Mouse (Mus musculus) forebrain, embryonic 13.5 days (tissue): ENCODE measurements around the gene Kif3a. TPM values are rescaled to one million over a fixed set of nuclear protein-coding genes. Genes with fewer than 3 reads are reported as not detected.

Source experiments
- ATAC-seq: fragments of 200-750 bp; cut with Nextera tagmentation; 2 replicates; pipeline ENCODE4 v1.8.0; 2017
- H3K27ac ChIP-seq: fragments of 300-500 bp; sonication (generic); 2 replicates; pipeline ENCODE4 v1.5.1; 2015; ENCODE audit warnings: inconsistent platforms, mild to moderate bottlenecking, moderate library complexity
- H3K27me3 ChIP-seq: fragments of 300-500 bp; sonication (generic); 2 replicates; pipeline ENCODE4 v1.6.1; 2015; ENCODE audit warnings: mild to moderate bottlenecking, inconsistent platforms
- H3K36me3 ChIP-seq: fragments of 300-500 bp; sonication (generic); 2 replicates; pipeline ENCODE4 v1.6.1; 2015; ENCODE audit warnings: mild to moderate bottlenecking, inconsistent platforms; ENCODE audit not compliant: poor library complexity, severe bottlenecking
- H3K4me1 ChIP-seq: fragments of 300-500 bp; sonication (generic); 2 replicates; pipeline ENCODE4 v1.6.1; 2015; ENCODE audit warnings: inconsistent platforms
- H3K4me2 ChIP-seq: fragments of 300-500 bp; sonication (generic); 2 replicates; pipeline ENCODE4 v1.6.1; 2015; ENCODE audit warnings: inconsistent platforms, mild to moderate bottlenecking, moderate library complexity
- H3K4me3 ChIP-seq: fragments of 300-500 bp; sonication (generic); 2 replicates; pipeline ENCODE4 v1.5.1; 2015; ENCODE audit warnings: mild to moderate bottlenecking, inconsistent platforms
- H3K9ac ChIP-seq: fragments of 300-500 bp; sonication (generic); 2 replicates; pipeline ENCODE4 v1.6.1; 2015; ENCODE audit warnings: mild to moderate bottlenecking, inconsistent platforms
- H3K9me3 ChIP-seq: fragments of 300-500 bp; sonication (generic); replicated peaks from 2 replicates; pipeline ENCODE4 v1.6.1; 2016; ENCODE audit warnings: inconsistent platforms
- WGBS: fragments of 180-500 bp; shearing (Covaris S2); methylation state at CpG from one replicate; pipeline ENCODE4 v1.1.7; 2015; 5-methylcytosine and 5-hydroxymethylcytosine counted together
- polyA plus RNA-seq: library from polyadenylated mRNA; unstranded; fragments of >200 nt; fragmentation: Nextera tagmentation; extraction: Ambion mirVana; gene quantifications from 2 replicates; pipeline ENCODE4 v1.2.1, GENCODE M21; 2015

Kif3a gene
- polyA plus RNA-seq, 1 experiment from 2014 or later = 199 TPM

GRCm38 (mm10) chr11:53525461-53525860 is 41.7 kb upstream of the Kif3a start:
- H3K4me3 ChIP-seq = no peak overlapping the region
- no peak for ATAC-seq
- no peaks in the 10 kb centered on the region for H3K9me3 ChIP-seq
- no peak overlapping the region for H3K27ac ChIP-seq
- no peak overlapping the region for H3K9ac ChIP-seq
- H3K4me2 ChIP-seq = no peak overlapping the region
- WGBS = 41% methylated on average over 4 of the region's 4 CpGs
- no peaks in the 10 kb centered on the region for H3K27me3 ChIP-seq
- peaks cover 53% of the 10 kb centered on the region for H3K4me1 ChIP-seq
- H3K36me3 ChIP-seq = no peaks in the 10 kb centered on the region

- ATAC-seq = no peak
- 82% methylated on average over 9 of the region's 9 CpGs for WGBS
Measured at GRCm38 (mm10) chr11:53528397-53529252, 38.6 kb upstream of the Kif3a start.

GRCm38 (mm10) chr11:53529253-53529557 is 38.0 kb upstream of the Kif3a start:
- no peak for ATAC-seq
- Histone ChIP-seq H3K4me3 (no peak overlapping the region), H3K9me3 (no peaks in the 10 kb centered on the region), H3K9ac (no peak overlapping the region), H3K4me2 (no peak overlapping the region), H3K36me3 (peaks cover 12% of the 10 kb centered on the region), H3K4me1 (peaks cover 22% of the 10 kb centered on the region; the same call in 1 of the 2 replicates), H3K27ac (no peak overlapping the region), H3K27me3 (no peaks in the 10 kb centered on the region)
- 80% methylated on average over 6 of the region's 6 CpGs for WGBS

More at GRCm38 (mm10) chr11:53528397-53529252, 38.6 kb upstream of the Kif3a start:
- H3K4me3 ChIP-seq = no peak overlapping the region
- H3K27me3 ChIP-seq = no peaks in the 10 kb centered on the region
- H3K4me1 ChIP-seq = peaks cover 28% of the 10 kb centered on the region
- no peak overlapping the region for H3K4me2 ChIP-seq
- no peak overlapping the region for H3K9ac ChIP-seq
- no peak overlapping the region for H3K27ac ChIP-seq
- H3K9me3 ChIP-seq = no peaks in the 10 kb centered on the region
- peaks cover 7% of the 10 kb centered on the region for H3K36me3 ChIP-seq

GRCm38 (mm10) chr11:53530001-53530400 is 37.2 kb upstream of the Kif3a start:
- ATAC-seq = no peak
- peaks cover 22% of the 10 kb centered on the region; the same call in 1 of the 2 replicates for H3K4me1 ChIP-seq
- no peak overlapping the region for H3K4me2 ChIP-seq
- no peaks in the 10 kb centered on the region for H3K9me3 ChIP-seq
- H3K27ac ChIP-seq = no peak overlapping the region
- H3K9ac ChIP-seq = no peak overlapping the region
- 88% methylated on average over 9 of the region's 9 CpGs for WGBS
- no peak overlapping the region for H3K4me3 ChIP-seq
- no peaks in the 10 kb centered on the region for H3K27me3 ChIP-seq
- H3K36me3 ChIP-seq = peaks cover 20% of the 10 kb centered on the region

GRCm38 (mm10) chr11:53531578-53532230 is 35.5 kb upstream of the Kif3a start:
- no peaks in the 10 kb centered on the region for H3K27me3 ChIP-seq
- H3K4me3 ChIP-seq = no peak overlapping the region
- no peak overlapping the region for H3K9ac ChIP-seq
- no peak for ATAC-seq
- H3K4me1 ChIP-seq = peaks cover 12% of the 10 kb centered on the region; the same call in 1 of the 2 replicates
- WGBS = 92% methylated on average over 10 of the region's 10 CpGs
- H3K4me2 ChIP-seq = no peak overlapping the region
- no peaks in the 10 kb centered on the region for H3K9me3 ChIP-seq
- no peak overlapping the region for H3K27ac ChIP-seq
- peaks cover 37% of the 10 kb centered on the region for H3K36me3 ChIP-seq

GRCm38 (mm10) chr11:53532231-53532620 is 35.0 kb upstream of the Kif3a start:
- H3K4me3 ChIP-seq = no peak overlapping the region
- no peak for ATAC-seq
- no peaks in the 10 kb centered on the region for H3K9me3 ChIP-seq
- WGBS = 96% methylated on average over 1 of the region's 1 CpGs
- H3K27ac ChIP-seq = no peak overlapping the region
- H3K4me1 ChIP-seq = peaks cover 12% of the 10 kb centered on the region; the same call in 1 of the 2 replicates
- no peak overlapping the region for H3K4me2 ChIP-seq
- H3K36me3 ChIP-seq = peaks cover 43% of the 10 kb centered on the region
- no peak overlapping the region for H3K9ac ChIP-seq
- H3K27me3 ChIP-seq = no peaks in the 10 kb centered on the region

GRCm38 (mm10) chr11:53539002-53539491 is 28.1 kb upstream of the Kif3a start:
- H3K9me3 ChIP-seq = no peaks in the 10 kb centered on the region
- no peaks in the 10 kb centered on the region for H3K4me1 ChIP-seq
- H3K4me2 ChIP-seq = no peak overlapping the region
- WGBS = 77% methylated on average over 15 of the region's 15 CpGs
- no peak overlapping the region for H3K27ac ChIP-seq
- H3K4me3 ChIP-seq = no peak overlapping the region
- H3K27me3 ChIP-seq = no peaks in the 10 kb centered on the region
- H3K9ac ChIP-seq = no peak overlapping the region
- H3K36me3 ChIP-seq = peaks cover 61% of the 10 kb centered on the region
- ATAC-seq = no peak

GRCm38 (mm10) chr11:53540394-53540793 is 26.8 kb upstream of the Kif3a start:
- no peak overlapping the region for H3K4me2 ChIP-seq
- H3K4me1 ChIP-seq = no peaks in the 10 kb centered on the region
- H3K4me3 ChIP-seq = no peak overlapping the region
- no peak overlapping the region for H3K9ac ChIP-seq
- H3K36me3 ChIP-seq = peaks cover 47% of the 10 kb centered on the region
- no peaks in the 10 kb centered on the region for H3K27me3 ChIP-seq
- WGBS = 88% methylated on average over 3 of the region's 3 CpGs
- no peaks in the 10 kb centered on the region for H3K9me3 ChIP-seq
- H3K27ac ChIP-seq = no peak overlapping the region
- ATAC-seq = no peak

- Histone ChIP-seq H3K4me2 (no peak overlapping the region), H3K9ac (no peak overlapping the region), H3K4me3 (no peak overlapping the region), H3K27me3 (no peaks in the 10 kb centered on the region), H3K36me3 (peaks cover 39% of the 10 kb centered on the region), H3K27ac (no peak overlapping the region), H3K9me3 (no peaks in the 10 kb centered on the region), H3K4me1 (peaks cover 2% of the 10 kb centered on the region; the same call in 1 of the 2 replicates)
- no peak for ATAC-seq
- 85% methylated on average over 11 of the region's 11 CpGs for WGBS
Measured at GRCm38 (mm10) chr11:53541222-53541621, 26.0 kb upstream of the Kif3a start.

GRCm38 (mm10) chr11:53543021-53543420 is 24.2 kb upstream of the Kif3a start:
- H3K36me3 ChIP-seq = peaks cover 22% of the 10 kb centered on the region
- H3K9me3 ChIP-seq = no peaks in the 10 kb centered on the region
- H3K4me3 ChIP-seq = no peak overlapping the region
- H3K9ac ChIP-seq = no peak overlapping the region
- peaks cover 6% of the 10 kb centered on the region; the same call in 1 of the 2 replicates for H3K4me1 ChIP-seq
- H3K27ac ChIP-seq = no peak overlapping the region
- no peak for ATAC-seq
- WGBS = 84% methylated on average over 7 of the region's 7 CpGs
- no peaks in the 10 kb centered on the region for H3K27me3 ChIP-seq
- no peak overlapping the region for H3K4me2 ChIP-seq

GRCm38 (mm10) chr11:53546271-53546670 is 20.9 kb upstream of the Kif3a start:
- H3K27me3 ChIP-seq = no peaks in the 10 kb centered on the region
- peaks cover 8% of the 10 kb centered on the region for H3K36me3 ChIP-seq
- peaks cover 6% of the 10 kb centered on the region; the same call in 1 of the 2 replicates for H3K4me1 ChIP-seq
- no peak for ATAC-seq
- no peak overlapping the region for H3K4me2 ChIP-seq
- H3K9ac ChIP-seq = no peak overlapping the region
- no peaks in the 10 kb centered on the region for H3K9me3 ChIP-seq
- 60% methylated on average over 6 of the region's 6 CpGs for WGBS
- no peak overlapping the region for H3K27ac ChIP-seq
- no peak overlapping the region for H3K4me3 ChIP-seq

GRCm38 (mm10) chr11:53547566-53547965 is 19.6 kb upstream of the Kif3a start:
- Histone ChIP-seq H3K4me3 (no peak overlapping the region), H3K4me1 (peaks cover 6% of the 10 kb centered on the region; the same call in 1 of the 2 replicates), H3K36me3 (no peaks in the 10 kb centered on the region), H3K27me3 (no peaks in the 10 kb centered on the region), H3K27ac (no peak overlapping the region), H3K9me3 (no peaks in the 10 kb centered on the region), H3K4me2 (no peak overlapping the region), H3K9ac (no peak overlapping the region)
- ATAC-seq = no peak
- WGBS = 90% methylated on average over 6 of the region's 6 CpGs
